Mouse (Mus musculus) CH12.LX (cell line): ENCODE measurements around the gene Gm28038. TPM values are rescaled to one million over a fixed set of nuclear protein-coding genes. Genes with fewer than 3 reads are reported as not detected.
A peak's percentile ranks its signal among the peaks of the same experiment; 100 is the strongest.

Experiments
- DNase-seq: peaks from one replicate; pipeline ENCODE4 v3.0.0-alpha.2; 2013; ENCODE audit errors: extremely low read depth
- H3K27ac ChIP-seq: 2 replicates; pipeline ENCODE4 v1.5.1; 2012; ENCODE audit warnings: low read depth, mild to moderate bottlenecking, control low read depth, moderate library complexity; ENCODE audit not compliant: insufficient read depth
- H3K27me3 ChIP-seq: replicated peaks from 2 replicates; pipeline ENCODE3; 2012; ENCODE audit warnings: inconsistent platforms
- H3K36me3 ChIP-seq, 2 experiments: replicated peaks in 1 of 2; 2 replicates each; pipeline versions ENCODE3 to v1.6.1; 2012; ENCODE audit warnings: inconsistent platforms in 1 of 2, low read length in 1 of 2, mild to moderate bottlenecking in 1 of 2, mixed read lengths in 1 of 2, moderate library complexity in 1 of 2; ENCODE audit not compliant: control insufficient read depth in 1 of 2, insufficient read depth in 1 of 2
- H3K4me1 ChIP-seq, 2 experiments: 2 replicates each; pipeline ENCODE4 v1.6.1; 2012; ENCODE audit warnings: inconsistent platforms in 1 of 2, moderate library complexity in 1 of 2; ENCODE audit not compliant: insufficient read depth in 2 of 2, control insufficient read depth in 1 of 2
- H3K4me2 ChIP-seq: 2 replicates; pipeline ENCODE4 v1.6.1; 2012; ENCODE audit warnings: low read depth, mild to moderate bottlenecking, control low read depth; ENCODE audit not compliant: poor library complexity, insufficient read depth, severe bottlenecking
- H3K4me3 ChIP-seq, 3 experiments: fragments of 150-350 bp in 1 of 3; sonication (generic) in 1 of 3; replicated peaks in 1 of 3; 2 replicates each; pipeline versions ENCODE3 to v1.5.1; 2011 to 2012; ENCODE audit warnings: low read depth in 2 of 3, low read length in 2 of 3, mild to moderate bottlenecking in 2 of 3, moderate library complexity in 2 of 3, control low read depth in 1 of 3, improper control_type of control experiment in 1 of 3, inconsistent platforms in 1 of 3, mixed read lengths in 1 of 3; ENCODE audit not compliant: poor library complexity in 1 of 3
- H3K79me2 ChIP-seq: replicated peaks from 2 replicates; pipeline ENCODE4 v1.6.1; 2012; ENCODE audit warnings: mild to moderate bottlenecking, moderate library complexity; ENCODE audit not compliant: control insufficient read depth, poor library complexity, insufficient read depth, severe bottlenecking; ENCODE audit errors: extremely low read depth
- H3K9ac ChIP-seq: 2 replicates; pipeline ENCODE4 v1.6.1; 2012; ENCODE audit warnings: low read depth, mild to moderate bottlenecking, control low read depth, moderate library complexity; ENCODE audit not compliant: insufficient read depth
- H3K9me3 ChIP-seq: replicated peaks from 2 replicates; pipeline ENCODE3; 2012; ENCODE audit warnings: low read length, inconsistent platforms, mixed read lengths
- BHLHE40 ChIP-seq: IDR thresholded peaks from 2 replicates; pipeline ENCODE4 v1.6.1; 2011; ENCODE audit warnings: mild to moderate bottlenecking, low read depth, low read length, improper control_type of control experiment
- CHD1 ChIP-seq: IDR thresholded peaks from 2 replicates; pipeline ENCODE4 v1.6.1; 2012; ENCODE audit warnings: low read depth, low read length, improper control_type of control experiment, inconsistent platforms
- CHD2 ChIP-seq: IDR thresholded peaks from 2 replicates; pipeline ENCODE4 v1.6.1; 2011; ENCODE audit warnings: low read length, improper control_type of control experiment
- CTCF ChIP-seq, 2 experiments: IDR thresholded peaks in 1 of 2; conservative IDR thresholded peaks in 1 of 2; 2 replicates each; pipeline ENCODE4 v1.5.1; 2011 to 2012; ENCODE audit warnings: low read depth in 2 of 2, low read length in 2 of 2, improper control_type of control experiment in 1 of 2, inconsistent platforms in 1 of 2, mild to moderate bottlenecking in 1 of 2, moderate library complexity in 1 of 2
- E2F4 ChIP-seq: IDR thresholded peaks from 2 replicates; pipeline ENCODE4 v1.6.1; 2011; ENCODE audit warnings: low read depth, low read length, improper control_type of control experiment; ENCODE audit not compliant: insufficient replicate concordance
- ELF1 ChIP-seq: IDR thresholded peaks from 2 replicates; pipeline ENCODE4 v1.6.1; 2014; ENCODE audit warnings: low read depth, mild to moderate bottlenecking, inconsistent platforms, low read length, improper control_type of control experiment
- EP300 ChIP-seq: IDR thresholded peaks from 2 replicates; pipeline ENCODE4 v1.6.1; 2011; ENCODE audit warnings: low read length, improper control_type of control experiment
- ETS1 ChIP-seq: conservative IDR thresholded peaks from 2 replicates; pipeline ENCODE4 v1.6.1; 2012; ENCODE audit warnings: low read depth, mild to moderate bottlenecking, inconsistent platforms, low read length, improper control_type of control experiment, moderate library complexity
- GABPA ChIP-seq: IDR thresholded peaks from 2 replicates; pipeline ENCODE4 v1.6.1; 2012; ENCODE audit warnings: low read depth, low read length, improper control_type of control experiment, inconsistent platforms; ENCODE audit not compliant: insufficient replicate concordance
- HCFC1 ChIP-seq: IDR thresholded peaks from 2 replicates; pipeline ENCODE4 v1.6.1; 2012; ENCODE audit warnings: low read depth, mild to moderate bottlenecking, inconsistent platforms, low read length, improper control_type of control experiment
- IRF4 ChIP-seq: IDR thresholded peaks from 2 replicates; pipeline ENCODE4 v1.6.1; 2014; ENCODE audit warnings: low read depth, mild to moderate bottlenecking, inconsistent platforms, low read length, improper control_type of control experiment
- JUN ChIP-seq: IDR thresholded peaks from 2 replicates; pipeline ENCODE4 v1.6.1; 2011; ENCODE audit warnings: low read depth, mild to moderate bottlenecking, low read length, improper control_type of control experiment, moderate library complexity; ENCODE audit not compliant: insufficient read depth
- JUND ChIP-seq: conservative IDR thresholded peaks from 2 replicates; pipeline ENCODE4 v1.6.1; 2011; ENCODE audit warnings: low read depth, low read length, improper control_type of control experiment
- KAT2A ChIP-seq: IDR thresholded peaks from 2 replicates; pipeline ENCODE4 v1.6.1; 2012; ENCODE audit warnings: low read length, improper control_type of control experiment, inconsistent platforms; ENCODE audit not compliant: insufficient replicate concordance
- MAFK ChIP-seq: IDR thresholded peaks from 2 replicates; pipeline ENCODE4 v1.6.1; 2011; ENCODE audit warnings: low read length, improper control_type of control experiment; ENCODE audit not compliant: insufficient replicate concordance
- MAX ChIP-seq: IDR thresholded peaks from 2 replicates; pipeline ENCODE4 v1.6.1; 2011; ENCODE audit warnings: low read length, improper control_type of control experiment
- MAZ ChIP-seq: IDR thresholded peaks from 2 replicates; pipeline ENCODE4 v1.6.1; 2012; ENCODE audit warnings: low read depth, mild to moderate bottlenecking, inconsistent platforms, low read length, improper control_type of control experiment, moderate library complexity
- MEF2A ChIP-seq: IDR thresholded peaks from 2 replicates; pipeline ENCODE4 v1.6.1; 2014; ENCODE audit warnings: low read depth, mild to moderate bottlenecking, inconsistent platforms, low read length, improper control_type of control experiment, borderline replicate concordance
- MXI1 ChIP-seq: IDR thresholded peaks from 2 replicates; pipeline ENCODE4 v1.6.1; 2011; ENCODE audit warnings: mild to moderate bottlenecking, low read depth, low read length, improper control_type of control experiment
- MYC ChIP-seq: IDR thresholded peaks from 2 replicates; pipeline ENCODE4 v1.6.1; 2011; ENCODE audit warnings: low read depth, mild to moderate bottlenecking, improper control_type of control experiment, low read length
- NELFE ChIP-seq: IDR thresholded peaks from 2 replicates; pipeline ENCODE4 v1.6.1; 2011; ENCODE audit warnings: low read depth, low read length, improper control_type of control experiment
- NRF1 ChIP-seq: IDR thresholded peaks from 2 replicates; pipeline ENCODE4 v1.6.1; 2014; ENCODE audit warnings: low read depth, mild to moderate bottlenecking, inconsistent platforms, low read length, improper control_type of control experiment, moderate library complexity
- PAX5 ChIP-seq: IDR thresholded peaks from 2 replicates; pipeline ENCODE4 v1.6.1; 2012; ENCODE audit warnings: low read length, inconsistent platforms, mixed read lengths
- POLR2A ChIP-seq: IDR thresholded peaks from 2 replicates; pipeline ENCODE4 v1.6.1; 2011; ENCODE audit warnings: low read depth, mild to moderate bottlenecking, improper control_type of control experiment, low read length
- POLR2AphosphoS2 ChIP-seq: IDR thresholded peaks from 2 replicates; pipeline ENCODE4 v1.6.1; 2011; ENCODE audit warnings: low read depth, low read length, improper control_type of control experiment
- RAD21 ChIP-seq: IDR thresholded peaks from 2 replicates; pipeline ENCODE4 v1.6.1; 2011; ENCODE audit warnings: low read depth, mild to moderate bottlenecking, low read length, improper control_type of control experiment, moderate library complexity
- RCOR1 ChIP-seq: conservative IDR thresholded peaks from 2 replicates; pipeline ENCODE4 v1.6.1; 2012; ENCODE audit warnings: low read depth, mild to moderate bottlenecking, inconsistent platforms, low read length, improper control_type of control experiment
- SIN3A ChIP-seq: IDR thresholded peaks from 2 replicates; pipeline ENCODE4 v1.6.1; 2012; ENCODE audit warnings: low read length, improper control_type of control experiment, inconsistent platforms
- SMC3 ChIP-seq: IDR thresholded peaks from 2 replicates; pipeline ENCODE4 v1.6.1; 2011; ENCODE audit warnings: low read depth, low read length, improper control_type of control experiment
- TBP ChIP-seq: conservative IDR thresholded peaks from 2 replicates; pipeline ENCODE4 v1.6.1; 2011; ENCODE audit warnings: low read depth, low read length, improper control_type of control experiment
- TCF12 ChIP-seq: IDR thresholded peaks from 2 replicates; pipeline ENCODE4 v1.6.1; 2014; ENCODE audit warnings: low read depth, mild to moderate bottlenecking, inconsistent platforms, low read length, improper control_type of control experiment
- UBTF ChIP-seq: IDR thresholded peaks from 2 replicates; pipeline ENCODE4 v1.6.1; 2012; ENCODE audit warnings: low read depth, mild to moderate bottlenecking, inconsistent platforms, low read length, improper control_type of control experiment, moderate library complexity
- USF1 ChIP-seq: IDR thresholded peaks from 2 replicates; pipeline ENCODE4 v1.6.1; 2014; ENCODE audit warnings: low read depth, mild to moderate bottlenecking, inconsistent platforms, low read length, improper control_type of control experiment
- USF2 ChIP-seq: conservative IDR thresholded peaks from 2 replicates; pipeline ENCODE4 v1.6.1; 2011; ENCODE audit warnings: low read depth, low read length, improper control_type of control experiment
- ZC3H11A ChIP-seq: IDR thresholded peaks from 2 replicates; pipeline ENCODE4 v1.6.1; 2012; ENCODE audit warnings: low read depth, mild to moderate bottlenecking, inconsistent platforms, low read length, improper control_type of control experiment
- ZKSCAN1 ChIP-seq: IDR thresholded peaks from 2 replicates; pipeline ENCODE4 v1.6.1; 2012; ENCODE audit warnings: low read depth, inconsistent platforms, low read length, improper control_type of control experiment, borderline replicate concordance
- ZMIZ1 ChIP-seq: IDR thresholded peaks from 2 replicates; pipeline ENCODE4 v1.6.1; 2012; ENCODE audit warnings: low read depth, mild to moderate bottlenecking, inconsistent platforms, low read length, improper control_type of control experiment
- ZNF384 ChIP-seq: IDR thresholded peaks from 2 replicates; pipeline ENCODE4 v1.6.1; 2012; ENCODE audit warnings: low read depth, low read length, improper control_type of control experiment, inconsistent platforms
- dilution Hi-C: fragments of 300-500 bp; cut with MboI; formaldehyde crosslinking; loops from 2 replicates; pipeline ENCODE4 v1.14.3; 2020; ENCODE audit warnings: low sequenced_read_pairs; ENCODE audit not compliant: extremely low pct_unique_long_range_greater_than_20kb, extremely low pct_ligation_motif_present
- in situ Hi-C: fragments of 300-500 bp; cut with MboI; formaldehyde crosslinking; loops from 3 replicates; pipeline ENCODE4 v1.14.3; 2019; ENCODE audit warnings: low sequenced_read_pairs, low pct_ligation_motif_present, low pct_unique_long_range_greater_than_20kb, mixed read lengths
- polyA plus RNA-seq: library from polyadenylated mRNA; unstranded; fragments of >175 nt; gene quantifications from 2 replicates; pipeline ENCODE4 v1.2.1, GENCODE M21; 2012; ENCODE audit warnings: low read depth; ENCODE audit not compliant: insufficient read length
- total RNA-seq, 2 experiments: library from RNA; depleted of rRNA; stranded (reverse); fragments of 300-350 nt in 1 of 2; fragments of >200 nt in 1 of 2; gene quantifications; 2 replicates each; pipeline ENCODE4 v1.2.3; 2012 to 2014

The Gm28038 gene
- total and polyA plus RNA-seq, 3 experiments = not detected

GRCm38 (mm10) chr2:30268371-30268770 is 12.5 kb upstream of the Gm28038 start:
- Histone ChIP-seq H3K27me3 (no peaks in the 10 kb centered on the region), H3K9ac (no peak overlapping the region), H3K9me3 (no peaks in the 10 kb centered on the region)
- TF ChIP-seq MYC = no peak
- no peak for TF ChIP-seq ZNF384
- TF ChIP-seq E2F4 = no peak
- TF ChIP-seq MEF2A = 0 out of 2 replicates have a peak, but pooled peaks have one; percentile 6
- no peak for TF ChIP-seq ZMIZ1
- no peak for TF ChIP-seq IRF4
- TF ChIP-seq CTCF (conservative IDR thresholded peaks at IDR 0.05 in 1 of 2, IDR thresholded peaks at IDR 0.05 in 1 of 2; ENCODE audit: low read depth in 2 of 2, low read length in 2 of 2) = peak in 1 of 2 experiments; percentile 30; a peak in 1 of 4 replicates
- TF ChIP-seq NRF1 = no peak
- no peak for TF ChIP-seq USF2
- TF ChIP-seq SIN3A = no peak
- no peak for TF ChIP-seq GABPA
- no peak for TF ChIP-seq UBTF
- TF ChIP-seq MXI1 = no peak
- no peak for TF ChIP-seq TBP
- TF ChIP-seq USF1 = no peak
- TF ChIP-seq CHD2 = no peak
- TF ChIP-seq PAX5 = no peak
- no peak for TF ChIP-seq NELFE
- no peak for TF ChIP-seq MAZ
- no peak for TF ChIP-seq ELF1
- TF ChIP-seq RAD21 = no peak; the same call in none of the 2 replicates
- TF ChIP-seq POLR2AphosphoS2 = no peak
- TF ChIP-seq TCF12 = 0 out of 2 replicates have a peak, but pooled peaks have one; percentile 23
- TF ChIP-seq BHLHE40 = no peak
- peak; percentile 32 for TF ChIP-seq SMC3
- TF ChIP-seq POLR2A = no peak
- TF ChIP-seq KAT2A = no peak
- TF ChIP-seq ZC3H11A = no peak
- TF ChIP-seq JUN = no peak
- TF ChIP-seq CHD1 = no peak
- peak; percentile 68 for TF ChIP-seq EP300
- TF ChIP-seq HCFC1 = no peak
- TF ChIP-seq RCOR1 = no peak
- TF ChIP-seq ETS1 = no peak
- no peak for TF ChIP-seq JUND
- TF ChIP-seq MAX = no peak
- TF ChIP-seq MAFK = no peak
- no peak for TF ChIP-seq ZKSCAN1
- TF ChIP-seq, all 38 proteins: peak for 5
- H3K27ac ChIP-seq = peak overlapping the region; percentile 30; the same call in 1 of the 2 replicates
- dilution Hi-C loops (no loop called here), in situ Hi-C loops (no loop called here)
- H3K36me3 ChIP-seq = peaks cover 5 to 43% of the 10 kb centered on the region in 2 experiments
- H3K79me2 ChIP-seq = no peaks in the 10 kb centered on the region
- peaks cover 31 to 59% of the 10 kb centered on the region in 2 experiments for H3K4me1 ChIP-seq
- no peak overlapping the region for H3K4me3 ChIP-seq
- DNase-seq = peak; percentile 17
- H3K4me2 ChIP-seq = no peak overlapping the region
